Mouse (Mus musculus) bone marrow macrophage, adult 2 months (primary cell): Measurements from ENCODE around the gene Stat5a.

Experiments used
- CTCF ChIP-seq: IDR thresholded peaks from 2 replicates; pipeline ENCODE4 v1.5.1; 2012; ENCODE audit warnings: low read depth, mild to moderate bottlenecking, low read length, moderate library complexity
- POLR2A ChIP-seq: IDR thresholded peaks from 2 replicates; pipeline ENCODE4 v1.6.1; 2012; ENCODE audit warnings: mild to moderate bottlenecking, low read depth, low read length, borderline replicate concordance

- no peak for TF ChIP-seq CTCF
- no peak for TF ChIP-seq POLR2A
Observed at GRCm38 (mm10) chr11:100848080-100848479, 11.1 kb upstream of the Stat5a start.
